Mouse (Mus musculus) midbrain, embryonic 13.5 days (tissue): ENCODE measurements at regions not wholly inside any gene's neighbourhood (a gene's known extent, or its start where the extent isn't known, plus 50 kb on each side); places are given as distances from the start of the nearest gene placed in this dataset.

Source experiments
- ATAC-seq: fragments of 200-750 bp; cut with Nextera tagmentation; 2 replicates; pipeline ENCODE4 v1.8.0; 2017; ENCODE audit warnings: mild to moderate bottlenecking, moderate TSS enrichment, moderate library complexity
- H3K27ac ChIP-seq: fragments of 300-500 bp; sonication (generic); 2 replicates; pipeline ENCODE4 v1.5.1; 2015; ENCODE audit warnings: inconsistent platforms, mild to moderate bottlenecking, moderate library complexity
- H3K27me3 ChIP-seq: fragments of 300-500 bp; sonication (generic); 2 replicates; pipeline ENCODE4 v1.6.1; 2015; ENCODE audit warnings: mild to moderate bottlenecking, inconsistent platforms
- H3K36me3 ChIP-seq: fragments of 300-500 bp; sonication (generic); 2 replicates; pipeline ENCODE4 v1.6.1; 2015; ENCODE audit warnings: mild to moderate bottlenecking, inconsistent platforms
- H3K4me1 ChIP-seq: fragments of 300-500 bp; sonication (generic); replicated peaks from 2 replicates; pipeline ENCODE4 v1.6.1; 2015; ENCODE audit warnings: inconsistent platforms
- H3K4me2 ChIP-seq: fragments of 300-500 bp; sonication (generic); replicated peaks from 2 replicates; pipeline ENCODE4 v1.6.1; 2015; ENCODE audit warnings: moderate library complexity, mild to moderate bottlenecking, inconsistent platforms
- H3K4me3 ChIP-seq: fragments of 300-500 bp; sonication (generic); replicated peaks from 2 replicates; pipeline ENCODE4 v1.5.1; 2015; ENCODE audit warnings: mild to moderate bottlenecking, inconsistent platforms
- H3K9ac ChIP-seq: fragments of 300-500 bp; sonication (generic); replicated peaks from 2 replicates; pipeline ENCODE4 v1.6.1; 2015; ENCODE audit warnings: mild to moderate bottlenecking, inconsistent platforms
- H3K9me3 ChIP-seq: fragments of 300-500 bp; sonication (generic); 2 replicates; pipeline ENCODE4 v1.6.1; 2016; ENCODE audit warnings: mild to moderate bottlenecking, inconsistent platforms
- WGBS: fragments of 180-500 bp; shearing (Covaris S2); methylation state at CpG from one replicate; pipeline ENCODE4 v1.1.7; 2015; 5-methylcytosine and 5-hydroxymethylcytosine counted together

- H3K4me1 ChIP-seq = no peaks in the 10 kb centered on the region
- H3K4me2 ChIP-seq = no peak overlapping the region
- 81% methylated on average over 5 of the region's 5 CpGs for WGBS
- H3K27ac ChIP-seq = no peak overlapping the region
- no peak for ATAC-seq
- no peak overlapping the region for H3K9ac ChIP-seq
- H3K9me3 ChIP-seq = no peaks in the 10 kb centered on the region
- no peaks in the 10 kb centered on the region for H3K27me3 ChIP-seq
- no peak overlapping the region for H3K4me3 ChIP-seq
- H3K36me3 ChIP-seq = no peaks in the 10 kb centered on the region
These were observed 1422.0 kb downstream of the Gsdmc2 start for GRCm38 (mm10) chr15:62422995-62423394.

GRCm38 (mm10) chr15:62421073-62421851, 1423.7 kb downstream of the Gsdmc2 start:
- Histone ChIP-seq H3K4me3 (no peak overlapping the region), H3K9ac (no peak overlapping the region), H3K4me2 (no peak overlapping the region), H3K27ac (no peak overlapping the region), H3K4me1 (no peaks in the 10 kb centered on the region), H3K9me3 (no peaks in the 10 kb centered on the region), H3K27me3 (no peaks in the 10 kb centered on the region), H3K36me3 (no peaks in the 10 kb centered on the region)
- ATAC-seq = no peak
- WGBS = 83% methylated on average over 7 of the region's 7 CpGs

GRCm38 (mm10) chr15:62416691-62417090, 1428.3 kb downstream of the Gsdmc2 start:
- no peak overlapping the region for H3K4me3 ChIP-seq
- no peak for ATAC-seq

GRCm38 (mm10) chr15:62413694-62414093, 1431.3 kb downstream of the Gsdmc2 start:
- 95% methylated on average over 2 of the region's 2 CpGs for WGBS
- Histone ChIP-seq H3K36me3 (no peaks in the 10 kb centered on the region), H3K27ac (no peak overlapping the region), H3K4me2 (no peak overlapping the region), H3K9me3 (0 out of 2 replicates have a peak, but pooled peaks cover 3% of the 10 kb centered on the region), H3K4me3 (no peak overlapping the region), H3K9ac (no peak overlapping the region), H3K4me1 (no peaks in the 10 kb centered on the region), H3K27me3 (no peaks in the 10 kb centered on the region)
- ATAC-seq = no peak

More at GRCm38 (mm10) chr15:62416691-62417090, 1428.3 kb downstream of the Gsdmc2 start:
- Histone ChIP-seq H3K9me3 (no peaks in the 10 kb centered on the region), H3K4me1 (no peaks in the 10 kb centered on the region), H3K36me3 (no peaks in the 10 kb centered on the region), H3K27me3 (no peaks in the 10 kb centered on the region), H3K9ac (no peak overlapping the region), H3K27ac (no peak overlapping the region), H3K4me2 (no peak overlapping the region)

GRCm38 (mm10) chr15:62402142-62402541, 1442.8 kb downstream of the Gsdmc2 start:
- Histone ChIP-seq H3K9ac (no peak overlapping the region), H3K4me1 (no peaks in the 10 kb centered on the region), H3K4me2 (no peak overlapping the region), H3K36me3 (no peaks in the 10 kb centered on the region), H3K27me3 (no peaks in the 10 kb centered on the region), H3K27ac (no peak overlapping the region), H3K4me3 (no peak overlapping the region), H3K9me3 (no peaks in the 10 kb centered on the region)
- 90% methylated on average over 5 of the region's 5 CpGs for WGBS
- no peak for ATAC-seq

- Histone ChIP-seq H3K9ac (no peak overlapping the region), H3K27me3 (no peaks in the 10 kb centered on the region), H3K4me3 (no peak overlapping the region), H3K36me3 (no peaks in the 10 kb centered on the region), H3K27ac (no peak overlapping the region), H3K4me1 (no peaks in the 10 kb centered on the region), H3K4me2 (no peak overlapping the region), H3K9me3 (no peaks in the 10 kb centered on the region)
- ATAC-seq = no peak
- 75% methylated on average over 4 of the region's 4 CpGs for WGBS
These were observed 1443.9 kb downstream of the Gsdmc2 start for GRCm38 (mm10) chr15:62400984-62401609.

GRCm38 (mm10) chr15:62399381-62399780, 1445.6 kb downstream of the Gsdmc2 start:
- Histone ChIP-seq H3K27ac (no peak overlapping the region), H3K4me1 (no peaks in the 10 kb centered on the region), H3K9me3 (no peaks in the 10 kb centered on the region), H3K27me3 (no peaks in the 10 kb centered on the region), H3K4me2 (no peak overlapping the region), H3K36me3 (no peaks in the 10 kb centered on the region), H3K4me3 (no peak overlapping the region), H3K9ac (no peak overlapping the region)
- 82% methylated on average over 1 of the region's 1 CpGs for WGBS
- no peak for ATAC-seq

GRCm38 (mm10) chr15:62397009-62397408, 1448.0 kb downstream of the Gsdmc2 start:
- Histone ChIP-seq H3K9me3 (no peaks in the 10 kb centered on the region), H3K4me3 (no peak overlapping the region), H3K9ac (no peak overlapping the region), H3K27ac (no peak overlapping the region), H3K27me3 (no peaks in the 10 kb centered on the region), H3K4me1 (no peaks in the 10 kb centered on the region), H3K4me2 (no peak overlapping the region), H3K36me3 (no peaks in the 10 kb centered on the region)
- 79% methylated on average over 7 of the region's 7 CpGs for WGBS
- no peak for ATAC-seq

- no peak overlapping the region for H3K4me2 ChIP-seq
- H3K27ac ChIP-seq = no peak overlapping the region
- no peaks in the 10 kb centered on the region for H3K36me3 ChIP-seq
- H3K4me1 ChIP-seq = no peaks in the 10 kb centered on the region
- 87% methylated on average over 2 of the region's 2 CpGs for WGBS
- no peak overlapping the region for H3K4me3 ChIP-seq
- H3K9ac ChIP-seq = no peak overlapping the region
- no peaks in the 10 kb centered on the region for H3K9me3 ChIP-seq
- ATAC-seq = no peak
- no peaks in the 10 kb centered on the region for H3K27me3 ChIP-seq
These were observed 1449.6 kb downstream of the Gsdmc2 start for GRCm38 (mm10) chr15:62395377-62395776.

GRCm38 (mm10) chr15:62393416-62393815, 1451.6 kb downstream of the Gsdmc2 start:
- no peaks in the 10 kb centered on the region for H3K36me3 ChIP-seq
- WGBS = 91% methylated on average over 3 of the region's 3 CpGs
- no peaks in the 10 kb centered on the region for H3K4me1 ChIP-seq
- no peak overlapping the region for H3K9ac ChIP-seq
- H3K4me3 ChIP-seq = no peak overlapping the region
- H3K27ac ChIP-seq = no peak overlapping the region
- no peaks in the 10 kb centered on the region for H3K9me3 ChIP-seq
- H3K4me2 ChIP-seq = no peak overlapping the region
- ATAC-seq = no peak
- H3K27me3 ChIP-seq = no peaks in the 10 kb centered on the region

GRCm38 (mm10) chr15:62392839-62393238, 1452.1 kb downstream of the Gsdmc2 start:
- no peak overlapping the region for H3K4me3 ChIP-seq

GRCm38 (mm10) chr15:62392381-62392780, 1452.6 kb downstream of the Gsdmc2 start:
- Histone ChIP-seq H3K27me3 (no peaks in the 10 kb centered on the region), H3K4me2 (no peak overlapping the region), H3K9ac (no peak overlapping the region), H3K36me3 (no peaks in the 10 kb centered on the region), H3K9me3 (no peaks in the 10 kb centered on the region), H3K4me3 (no peak overlapping the region), H3K27ac (no peak overlapping the region), H3K4me1 (no peaks in the 10 kb centered on the region)
- 75% methylated on average over 3 of the region's 3 CpGs for WGBS
- ATAC-seq = no peak

More at GRCm38 (mm10) chr15:62392839-62393238, 1452.1 kb downstream of the Gsdmc2 start:
- no peaks in the 10 kb centered on the region for H3K27me3 ChIP-seq
- no peak for ATAC-seq
- H3K9ac ChIP-seq = no peak overlapping the region
- WGBS = 74% methylated on average over 1 of the region's 1 CpGs
- H3K36me3 ChIP-seq = no peaks in the 10 kb centered on the region
- H3K4me2 ChIP-seq = no peak overlapping the region
- H3K9me3 ChIP-seq = no peaks in the 10 kb centered on the region
- no peaks in the 10 kb centered on the region for H3K4me1 ChIP-seq
- H3K27ac ChIP-seq = no peak overlapping the region
